Mouse (Mus musculus): ENCODE measurements at regions not wholly inside any gene's neighbourhood (a gene's known extent, or its start where the extent isn't known, plus 50 kb on each side); places are given as distances from the start of the nearest gene placed in this dataset.

DNA sequence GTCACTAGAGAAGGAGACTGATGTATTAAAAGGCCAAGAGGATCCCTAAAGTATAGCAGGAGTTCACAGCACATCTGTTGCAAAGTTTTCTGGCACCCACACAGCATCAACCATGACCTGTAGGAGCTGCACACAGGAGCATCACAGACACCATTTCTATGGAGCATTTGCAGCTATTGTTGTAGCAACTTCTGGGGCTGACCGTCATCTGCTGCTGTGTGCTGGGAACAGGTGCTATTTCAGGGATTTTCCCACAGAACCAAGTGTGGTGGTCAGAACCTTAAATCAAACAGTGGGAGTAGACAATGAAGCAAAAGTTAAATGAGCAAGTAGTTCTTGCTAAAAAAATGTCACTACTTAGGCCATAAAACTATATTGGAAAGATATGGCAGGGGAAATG lies 106.9 kb upstream of the Ankrd50 start:
- no peak for DNase-seq
- intact Hi-C loops (cut with DNase I): no loop called here

DNA sequence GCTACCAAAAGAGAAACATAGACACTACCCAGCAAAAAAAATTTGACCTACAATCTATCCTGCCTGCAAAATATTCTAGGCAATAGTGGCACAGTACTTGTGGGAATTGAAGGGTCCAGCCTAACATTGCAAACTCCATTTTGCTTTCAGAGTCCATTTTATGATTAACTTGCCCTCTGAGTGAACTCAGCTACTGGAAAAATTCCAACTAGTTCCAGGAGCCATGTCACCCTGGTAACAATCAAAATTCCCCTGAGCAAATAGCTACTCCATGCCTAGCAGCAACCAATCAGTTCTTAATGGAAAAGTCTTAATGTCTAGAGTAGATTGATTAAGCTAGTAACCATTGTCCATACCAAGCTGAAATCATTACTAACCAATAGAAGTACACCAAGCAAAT lies 104.3 kb upstream of the Ankrd50 start:
- intact Hi-C loops (cut with DNase I): no loop called here
- no peak for DNase-seq

DNA sequence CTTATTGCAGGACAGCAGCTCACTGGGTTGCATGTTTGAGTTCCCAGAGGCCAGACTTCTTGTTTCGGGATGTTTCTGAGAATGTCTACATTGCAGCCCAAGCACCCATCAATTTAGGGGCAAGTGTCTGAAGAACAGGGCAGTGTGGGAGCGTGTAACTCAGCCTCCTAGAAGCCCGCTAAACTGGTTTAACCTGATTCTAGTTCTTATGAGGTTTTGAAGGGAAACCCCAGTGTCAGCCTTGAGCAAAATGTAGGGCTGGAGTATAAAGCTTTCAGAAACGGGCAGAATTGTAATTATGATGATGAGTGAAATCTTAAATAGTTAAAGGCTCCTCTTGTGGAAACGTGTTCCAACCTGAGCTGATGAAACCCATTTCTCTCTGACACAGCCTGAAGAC lies 100.9 kb upstream of the Ankrd50 start:
- DNase-seq: no peak
- intact Hi-C loops (cut with DNase I): no loop called here

DNA sequence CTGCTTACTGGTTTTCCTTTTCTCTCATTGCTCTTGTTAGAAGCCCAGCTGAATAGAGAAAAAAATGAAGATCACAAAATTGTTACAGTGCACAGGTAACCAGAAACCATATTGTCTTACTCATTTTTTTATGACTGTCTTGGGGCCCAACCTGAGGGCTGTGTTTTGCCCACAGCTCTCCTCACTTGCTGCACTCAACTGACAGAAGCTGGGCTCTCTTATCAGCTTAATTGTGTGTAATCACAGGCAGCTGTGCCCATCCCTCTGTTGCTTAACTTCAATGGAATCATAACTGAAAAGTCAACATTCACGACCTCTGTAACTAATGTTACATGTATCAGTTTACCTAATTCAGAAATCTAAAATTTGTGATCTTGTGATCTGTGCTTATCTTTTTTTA lies 95.1 kb upstream of the Ankrd50 start:
- intact Hi-C loops (cut with DNase I): no loop called here
- no peak for DNase-seq

DNA sequence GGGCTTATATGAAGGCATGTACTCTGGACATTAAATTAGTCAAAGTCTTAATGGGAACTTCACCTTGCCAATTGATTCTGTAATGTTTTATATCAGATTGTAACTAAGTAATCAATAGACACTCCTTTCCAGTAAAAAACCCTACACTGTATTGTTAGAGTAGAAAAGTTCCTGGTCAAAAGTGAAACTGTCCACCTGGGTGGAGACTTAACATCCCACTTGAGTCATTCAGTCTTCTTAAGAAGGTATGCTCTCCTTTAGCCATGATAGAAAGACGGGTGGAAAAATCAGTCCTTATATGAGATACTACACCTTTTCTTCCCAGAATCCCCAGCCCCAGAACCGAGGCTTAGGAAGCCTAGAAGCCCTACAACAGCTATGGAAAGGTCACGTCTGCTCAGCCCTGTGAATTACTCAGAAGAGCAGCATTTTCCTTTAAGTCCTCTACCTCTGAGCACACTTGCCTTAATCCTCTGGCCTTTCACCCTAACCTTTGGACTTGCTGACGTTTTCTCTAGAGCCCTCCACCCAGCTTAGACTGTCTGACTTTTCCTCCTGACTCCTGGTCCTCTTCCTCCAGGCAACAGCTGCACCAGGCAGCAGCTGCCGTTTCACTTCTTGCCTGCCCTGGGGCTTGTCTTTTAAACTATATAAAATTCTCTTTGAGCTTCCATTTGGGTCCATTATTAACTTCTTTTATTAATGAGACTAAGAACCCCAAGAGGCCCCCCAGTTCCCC lies 93.4 kb upstream of the Ankrd50 start:
- intact Hi-C loops (cut with DNase I): no loop called here

DNA sequence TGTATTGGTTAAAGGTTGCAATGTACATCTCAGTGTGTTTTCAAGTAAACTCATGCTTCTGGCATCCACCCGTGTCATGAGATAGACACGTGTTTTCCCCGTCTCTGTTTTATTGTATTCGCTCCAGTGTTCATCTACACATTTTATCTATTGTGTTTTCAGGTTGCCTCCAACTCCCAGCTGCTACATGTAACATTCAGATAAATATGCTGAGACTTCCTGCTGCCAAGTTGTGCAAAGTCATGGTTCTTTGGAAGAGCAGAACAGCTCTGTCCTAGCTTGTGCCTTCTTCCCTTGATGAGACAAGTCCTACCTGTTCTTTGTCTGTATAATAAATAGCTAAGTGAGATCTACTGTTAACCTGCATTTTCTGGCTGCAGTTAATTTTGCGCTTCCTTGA lies 89.0 kb upstream of the Ankrd50 start:
- DNase-seq: no peak
- intact Hi-C loops (cut with DNase I): no loop called here

More for the DNA sequence above, 93.4 kb upstream of the Ankrd50 start:
- DNase-seq: no peak

DNA sequence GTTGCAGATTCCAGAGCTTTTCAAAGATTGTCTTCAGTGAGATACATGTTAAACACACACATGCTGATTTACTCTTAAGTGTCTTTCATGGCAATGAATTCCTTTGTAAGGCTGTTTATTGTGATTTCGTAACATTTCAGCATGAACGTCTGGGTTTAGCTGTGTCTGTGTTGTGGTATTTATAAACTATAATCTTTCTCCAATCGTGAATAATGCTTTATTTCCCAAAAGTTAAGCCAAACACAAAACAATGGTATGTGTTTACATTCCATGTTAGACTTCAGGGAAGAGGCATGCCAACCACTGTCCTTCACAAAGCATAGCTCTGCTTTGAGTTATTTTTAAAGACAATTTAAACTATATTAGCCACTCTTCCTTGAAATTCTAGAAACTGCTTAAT lies 87.5 kb upstream of the Ankrd50 start:
- DNase-seq: no peak
- intact Hi-C loops (cut with DNase I): no loop called here

DNA sequence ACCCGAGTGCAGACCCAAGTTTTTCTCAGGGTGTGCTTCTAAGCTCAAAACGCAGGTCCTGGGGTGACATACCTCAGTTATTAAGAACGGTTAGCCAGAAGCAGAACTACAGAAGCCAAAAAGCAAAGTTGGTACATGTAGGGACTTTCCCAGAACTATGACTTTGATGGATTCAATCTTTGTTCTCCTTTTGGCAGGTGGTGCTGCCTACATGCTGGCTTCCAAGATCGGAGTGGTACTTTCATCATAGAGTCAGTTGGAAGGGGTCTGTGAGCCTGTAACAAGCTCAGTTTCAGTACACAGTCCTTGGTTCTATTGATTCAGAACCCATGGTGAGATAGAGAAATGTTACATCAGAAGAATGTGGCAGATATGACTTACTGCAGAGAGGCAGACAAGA lies 86.6 kb upstream of the Ankrd50 start:
- no peak for DNase-seq
- intact Hi-C loops (cut with DNase I): no loop called here

DNA sequence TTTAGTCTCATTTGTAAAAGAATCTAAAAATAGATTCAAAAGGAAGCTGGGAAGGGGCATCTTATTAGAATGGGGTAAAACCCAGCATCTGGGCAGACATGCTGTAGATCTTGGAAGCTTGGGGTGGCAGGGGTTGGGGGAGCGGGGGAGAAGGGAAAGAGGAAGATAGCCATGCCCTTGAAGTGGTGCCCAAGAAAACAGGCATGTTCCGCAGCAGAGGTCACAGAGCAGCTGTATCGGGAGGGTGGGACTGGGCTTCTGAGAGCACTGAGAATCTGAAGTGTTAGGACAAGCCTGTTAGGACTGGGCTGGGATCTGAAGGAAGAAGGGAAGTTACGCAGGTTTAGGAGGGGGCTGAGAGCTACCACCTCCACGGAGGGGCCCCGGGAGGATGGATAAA lies 84.4 kb upstream of the Ankrd50 start:
- intact Hi-C loops (cut with DNase I): no loop called here

DNA sequence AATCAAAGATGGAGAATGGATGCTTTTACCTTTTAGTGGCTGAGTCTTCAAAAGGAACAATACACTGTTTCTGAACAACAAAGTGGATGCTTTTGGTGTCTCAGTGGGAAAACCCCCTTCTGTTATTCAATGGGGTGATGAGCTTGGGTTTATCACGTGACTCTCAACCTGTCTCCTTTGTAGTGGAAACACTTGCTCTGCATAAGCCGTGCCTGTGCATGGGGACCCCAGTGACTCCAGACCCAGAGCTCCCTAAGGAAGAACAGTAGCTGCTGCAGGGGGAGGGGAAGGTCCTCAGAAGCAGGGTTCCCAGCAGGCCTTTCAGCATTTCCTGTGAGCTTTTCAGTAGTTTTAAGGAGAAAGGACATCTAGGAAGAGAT lies 83.9 kb upstream of the Ankrd50 start:
- intact Hi-C loops (cut with DNase I): no loop called here
- no peak for DNase-seq

More for the DNA sequence above, 84.4 kb upstream of the Ankrd50 start:
- no peak for DNase-seq

DNA sequence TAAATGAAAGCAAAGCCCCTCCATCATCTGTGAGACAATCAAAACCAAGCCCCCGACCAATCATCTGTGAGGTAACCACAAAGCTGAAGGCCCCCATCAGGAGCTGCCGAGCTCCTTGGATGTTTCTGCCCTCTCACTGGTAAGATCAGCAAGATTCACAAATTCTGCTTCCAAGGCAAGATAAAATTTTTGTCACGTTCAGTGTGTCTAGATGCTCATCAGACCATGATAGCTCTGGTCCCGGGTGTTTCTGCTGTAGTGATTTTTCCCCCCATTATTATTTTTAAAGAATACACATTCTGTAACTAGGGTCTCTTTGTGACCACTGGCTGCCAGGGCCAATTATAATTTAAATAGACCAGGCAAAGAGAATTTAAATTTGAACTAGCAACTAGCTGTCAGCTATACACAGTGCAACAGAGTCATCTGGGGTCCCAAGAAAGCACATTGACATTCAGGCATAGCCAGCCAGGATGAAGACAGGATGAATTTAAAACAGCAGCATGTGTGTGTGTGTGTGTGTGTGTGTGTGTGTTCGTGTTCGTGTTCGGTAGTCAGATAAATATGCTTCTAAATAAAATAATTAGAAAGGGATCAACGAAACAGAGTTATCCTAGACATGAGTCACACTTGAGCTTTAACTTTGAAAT lies 83.4 kb upstream of the Ankrd50 start:
- no peak for DNase-seq
- intact Hi-C loops (cut with DNase I): no loop called here

DNA sequence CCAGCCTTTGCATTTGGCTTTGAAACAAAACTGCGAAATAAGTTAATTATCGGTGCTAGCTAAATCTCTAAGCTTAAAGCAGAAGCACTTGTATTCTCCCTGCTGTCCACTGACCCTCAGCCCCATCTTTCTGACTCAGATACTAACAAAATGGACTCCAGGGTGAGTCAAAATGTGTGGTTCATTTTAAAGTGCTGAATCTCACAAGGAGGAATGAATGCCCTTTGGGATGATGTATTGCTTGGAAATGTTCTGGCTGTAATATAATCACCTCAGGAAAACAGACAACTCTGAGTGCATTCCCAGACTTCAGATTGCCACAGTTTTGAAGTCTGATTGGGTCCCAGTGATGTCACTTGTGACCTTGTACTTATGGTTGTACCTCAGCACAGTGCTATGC lies 81.9 kb upstream of the Ankrd50 start:
- intact Hi-C loops (cut with DNase I): no loop called here
- no peak for DNase-seq

DNA sequence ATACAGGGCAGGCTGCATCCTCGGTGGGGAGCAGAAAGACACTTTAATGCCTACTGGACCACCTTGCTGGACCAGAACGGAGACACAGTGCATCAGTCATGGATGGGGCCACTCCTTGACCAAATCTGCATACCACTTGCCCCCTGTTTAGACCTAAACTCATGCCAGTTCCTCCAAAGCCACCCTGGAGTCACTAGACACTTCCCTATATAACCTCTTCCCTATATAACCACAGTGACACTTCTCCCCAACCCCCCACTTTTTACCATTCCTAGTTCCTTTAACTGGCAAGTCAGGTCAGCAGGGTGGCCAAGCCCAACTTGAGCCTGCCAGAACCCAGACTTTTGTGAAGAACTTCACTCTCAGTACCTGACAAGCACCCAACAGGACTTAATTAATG lies 80.2 kb upstream of the Ankrd50 start:
- intact Hi-C loops (cut with DNase I): no loop called here
- DNase-seq: no peak

DNA sequence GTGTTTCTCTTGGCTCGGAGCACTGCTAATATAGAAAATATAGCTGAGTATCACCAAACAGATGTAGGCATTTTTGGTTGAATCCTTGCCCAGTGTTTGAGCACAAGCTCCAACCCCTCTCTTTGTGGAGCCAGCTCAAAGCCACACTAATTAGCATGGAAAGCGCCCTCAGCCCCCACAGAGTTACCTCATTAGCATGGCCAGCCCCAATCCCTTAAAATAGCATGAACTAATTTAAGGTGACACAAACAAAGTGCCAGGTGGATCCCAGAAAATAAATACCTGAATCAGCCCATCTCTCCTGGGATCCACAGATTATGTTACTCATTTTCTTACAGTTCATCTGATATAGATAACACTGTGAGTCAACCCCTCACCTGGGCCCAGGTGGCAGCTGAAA lies 79.7 kb upstream of the Ankrd50 start:
- intact Hi-C loops (cut with DNase I): no loop called here
- no peak for DNase-seq

DNA sequence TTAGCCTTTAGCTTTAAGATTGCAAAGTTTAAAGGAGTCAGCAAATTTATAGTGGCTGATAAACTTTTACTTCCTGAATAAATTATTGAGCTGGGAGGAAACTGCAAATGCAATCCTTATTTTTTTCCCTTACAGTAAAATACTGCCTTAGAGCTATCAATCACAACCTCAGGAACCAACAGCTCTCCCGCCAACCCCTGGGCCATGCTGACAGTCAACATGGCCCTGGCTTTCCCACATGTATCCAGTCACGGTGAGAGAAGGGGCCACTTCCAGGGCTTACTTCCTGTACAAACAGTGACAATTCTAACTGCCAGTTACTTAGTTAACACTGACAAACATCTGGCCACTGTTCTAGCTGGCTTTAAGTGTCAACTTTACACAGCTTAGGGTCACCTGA lies 76.5 kb upstream of the Ankrd50 start:
- intact Hi-C loops (cut with DNase I): no loop called here

DNA sequence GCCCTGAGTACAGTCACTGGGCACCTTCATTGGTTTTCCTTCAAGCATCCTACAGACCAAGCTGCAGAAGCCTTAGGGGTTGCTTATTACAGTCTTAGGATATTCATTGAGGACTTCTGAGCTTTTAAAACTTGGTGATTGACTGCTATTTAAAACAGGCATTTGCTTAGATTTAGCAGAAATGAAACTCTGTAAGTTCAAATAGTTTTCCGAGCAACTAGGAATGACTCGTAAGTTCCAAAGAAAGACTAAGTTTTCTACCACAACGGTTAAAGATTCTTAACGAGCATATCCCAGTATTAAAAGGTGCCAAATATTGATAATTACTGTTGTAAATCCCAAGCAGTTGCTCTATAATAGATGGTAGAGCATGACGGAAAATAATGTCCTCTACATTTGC lies 71.3 kb upstream of the Ankrd50 start:
- no peak for DNase-seq
- intact Hi-C loops (cut with DNase I): no loop called here

More for the DNA sequence above, 76.5 kb upstream of the Ankrd50 start:
- no peak for DNase-seq

DNA sequence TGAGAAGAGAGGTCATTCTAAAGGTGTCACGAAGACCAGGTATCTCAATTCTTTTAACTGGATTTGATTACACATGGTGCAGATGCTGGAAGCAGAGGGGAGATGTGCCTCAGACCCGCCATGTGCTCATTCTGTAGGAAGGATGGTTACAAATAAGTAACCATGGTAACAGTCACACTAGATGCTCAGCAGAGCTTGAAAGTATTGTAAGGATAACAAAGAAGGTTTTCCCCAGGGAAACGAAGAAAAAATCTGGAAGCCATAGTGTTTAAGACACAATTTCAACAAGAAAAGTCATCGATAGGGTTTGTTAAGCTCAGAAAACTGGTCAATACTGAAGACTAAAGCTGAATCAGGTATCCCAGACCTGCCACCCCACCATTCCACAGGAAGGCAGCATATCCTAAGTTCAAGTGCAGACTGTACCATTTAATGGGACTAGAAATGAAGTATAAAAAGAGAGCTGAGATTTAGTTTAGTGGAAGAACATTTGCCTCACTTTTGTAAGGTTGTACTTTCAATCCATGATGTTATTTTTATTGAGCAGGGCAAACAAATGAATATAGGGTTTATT lies 68.9 kb upstream of the Ankrd50 start:
- no peak for DNase-seq
- intact Hi-C loops (cut with DNase I): no loop called here

DNA sequence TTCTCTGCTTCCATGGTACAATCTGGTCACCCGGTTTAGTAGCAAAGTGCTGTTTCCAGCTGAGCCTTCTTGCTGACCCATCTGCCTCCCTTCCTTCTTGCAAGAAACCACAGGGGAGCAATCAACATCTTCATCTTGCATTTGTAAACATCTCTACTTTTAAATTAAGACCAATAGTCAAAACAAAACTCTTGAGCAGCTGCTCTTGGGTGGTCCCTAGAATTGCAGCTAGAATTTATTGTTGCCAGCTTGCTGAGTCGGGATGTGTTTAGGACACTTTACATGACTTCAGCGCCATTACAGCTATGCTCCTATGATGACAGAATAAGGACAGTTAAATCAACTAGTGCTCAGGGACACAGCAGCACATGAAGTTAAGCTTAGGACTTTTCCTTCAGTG lies 62.4 kb upstream of the Ankrd50 start:
- DNase-seq: no peak
- intact Hi-C loops (cut with DNase I): no loop called here

DNA sequence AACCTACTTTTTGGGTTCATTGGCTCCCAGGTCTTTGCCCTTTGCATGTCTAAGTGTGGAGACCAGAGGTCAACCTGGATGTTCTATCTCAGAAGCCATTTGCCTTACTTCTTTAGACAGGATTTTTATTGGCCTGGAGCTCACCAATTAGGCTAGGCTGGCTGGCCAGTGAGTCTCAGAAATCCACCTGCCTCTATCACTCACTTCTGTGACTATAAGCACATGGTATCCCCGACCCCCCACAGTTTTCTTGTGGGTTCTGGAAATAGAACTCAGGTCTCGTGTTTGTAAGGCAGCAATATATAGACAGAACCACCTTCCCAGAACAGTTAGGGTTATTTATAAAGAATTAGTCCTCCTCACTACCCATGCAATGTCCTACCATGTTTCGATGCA lies 60.9 kb upstream of the Ankrd50 start:
- no peak for DNase-seq

DNA sequence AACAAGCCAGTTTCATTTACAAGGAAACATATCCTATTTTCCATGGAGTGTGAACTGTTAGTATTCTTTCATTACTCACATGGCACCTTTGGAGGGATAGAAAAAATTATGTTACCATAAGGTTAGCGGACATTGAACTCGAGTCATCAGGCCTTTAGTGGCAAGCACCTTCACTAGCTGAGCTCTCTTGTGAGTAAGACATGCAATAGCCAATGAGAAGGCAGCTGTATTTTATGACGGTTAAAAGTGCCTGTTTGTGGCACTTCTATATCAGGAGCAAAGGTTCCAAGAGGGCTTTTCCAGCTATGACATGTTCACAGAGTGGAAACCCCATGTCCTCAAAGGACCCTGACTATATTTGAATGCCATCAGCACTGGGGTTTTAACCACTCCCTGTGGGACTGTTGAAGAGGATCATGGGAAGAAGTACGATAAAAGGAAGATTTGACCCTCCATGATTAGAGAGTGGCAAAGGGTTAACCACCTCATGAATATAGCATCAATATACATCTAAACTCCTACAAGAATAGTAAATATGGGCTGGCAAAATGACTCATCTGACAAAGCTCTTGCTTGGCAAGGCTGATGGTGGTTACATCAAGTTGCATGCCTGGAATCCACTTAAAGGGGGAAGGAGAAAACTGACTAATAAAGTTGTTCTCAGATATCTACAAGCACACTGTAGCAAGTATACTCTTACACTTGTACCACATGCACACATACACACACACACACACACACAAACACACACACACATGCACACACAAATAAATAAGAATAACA lies 60.3 kb upstream of the Ankrd50 start:
- no peak for DNase-seq
- intact Hi-C loops (cut with DNase I): no loop called here

More for the DNA sequence above, 60.9 kb upstream of the Ankrd50 start:
- intact Hi-C loops (cut with DNase I): no loop called here

DNA sequence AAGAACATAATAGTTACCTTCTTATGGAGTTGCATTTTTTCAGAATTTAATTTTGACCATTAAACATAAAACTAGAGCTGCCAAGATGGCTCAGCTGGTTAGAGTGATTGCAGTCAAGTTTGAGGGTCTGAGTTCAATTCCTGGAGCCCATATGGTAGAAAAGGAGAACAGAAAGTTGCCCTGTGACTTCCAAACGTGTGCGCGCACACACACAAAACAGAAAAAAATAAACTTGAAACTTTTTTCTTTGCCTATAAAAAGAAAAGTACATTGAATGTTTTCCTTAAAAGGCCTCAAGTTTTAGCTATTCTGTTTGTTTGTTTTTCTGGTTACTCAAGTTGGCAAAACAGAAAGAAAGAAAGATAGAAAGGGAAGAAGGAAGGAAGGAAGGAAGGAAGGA lies 59.2 kb upstream of the Ankrd50 start:
- DNase-seq: no peak
- intact Hi-C loops (cut with DNase I): no loop called here

DNA sequence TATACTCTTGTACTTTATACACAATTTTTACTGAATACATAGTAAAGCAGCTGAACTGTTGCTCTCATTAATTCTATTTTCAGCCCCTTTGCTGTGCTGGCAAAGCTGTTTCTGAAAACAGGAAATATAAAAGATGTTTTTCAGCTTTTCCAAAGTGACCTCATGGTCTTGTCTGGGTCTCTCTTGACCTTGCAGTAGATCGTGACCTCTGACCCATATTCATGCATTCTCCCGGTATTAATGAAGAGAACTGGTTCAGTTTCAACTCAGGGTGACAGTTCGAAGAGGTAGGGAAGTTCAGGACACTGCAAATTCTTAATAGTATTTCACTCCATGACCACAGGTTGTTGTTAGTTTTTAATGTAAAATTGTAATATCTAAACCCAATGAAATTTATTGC lies 56.7 kb upstream of the Ankrd50 start:
- intact Hi-C loops (cut with DNase I): no loop called here

More for the DNA sequence above, 56.7 kb upstream of the Ankrd50 start:
- DNase-seq: no peak

Data from heart, postnatal 36 days (tissue).